Mouse (Mus musculus) naive thymus-derived CD4-positive, alpha-beta T cell, adult 2 months (primary cell): Measurements from ENCODE around the gene Cyba.
A peak's percentile ranks its signal among the peaks of the same experiment; 100 is the strongest.

Source experiments
- DNase-seq: peaks from one replicate; pipeline ENCODE4 v3.0.0-alpha.2; 2011; ENCODE audit warnings: low read depth

The Cyba gene

GRCm38 (mm10) chr8:122451161-122451703 is 18.5 kb upstream of the Cyba start:
- DNase-seq: no peak

GRCm38 (mm10) chr8:122445203-122445602 is 12.5 kb upstream of the Cyba start:
- no peak for DNase-seq

GRCm38 (mm10) chr8:122444058-122444748 is 11.5 kb upstream of the Cyba start:
- DNase-seq: peak; percentile 85

GRCm38 (mm10) chr8:122443262-122444006 is 10.7 kb upstream of the Cyba start, which contains the start of gene Mvd:
Gene Mvd, minus strand, starts transcription at chr8:122443422.
- DNase-seq: peak; percentile 99

GRCm38 (mm10) chr8:122442781-122443180 is 10.1 kb upstream of the Cyba start:
- DNase-seq: no peak

GRCm38 (mm10) chr8:122442356-122442755 is 9.6 kb upstream of the Cyba start:
- DNase-seq: no peak

- DNase-seq: no peak
These were observed 8.6 kb upstream of the Cyba start for GRCm38 (mm10) chr8:122441326-122441725.

GRCm38 (mm10) chr8:122439336-122439735 is 6.6 kb upstream of the Cyba start:
- no peak for DNase-seq

- DNase-seq: peak; percentile 65
These were observed 5.1 kb upstream of the Cyba start for GRCm38 (mm10) chr8:122437708-122438331.

GRCm38 (mm10) chr8:122436586-122437125 is 3.9 kb upstream of the Cyba start:
- no peak for DNase-seq

GRCm38 (mm10) chr8:122436146-122436545 is 3.4 kb upstream of the Cyba start:
- DNase-seq: no peak

GRCm38 (mm10) chr8:122435375-122435774 is 2.6 kb upstream of the Cyba start:
- DNase-seq: peak; percentile 61

GRCm38 (mm10) chr8:122433269-122433905 is 657 bp upstream of the Cyba start:
- DNase-seq: no peak

- DNase-seq: peak; percentile 48
These were observed 862 bp downstream of the Cyba start for GRCm38 (mm10) chr8:122431694-122432442.

GRCm38 (mm10) chr8:122430646-122431045 is 2.1 kb downstream of the Cyba start:
- no peak for DNase-seq

- DNase-seq: no peak
These were observed 2.6 kb downstream of the Cyba start for GRCm38 (mm10) chr8:122430058-122430636.

- DNase-seq: no peak
These were observed 4.6 kb downstream of the Cyba start for GRCm38 (mm10) chr8:122428163-122428562.

- DNase-seq: no peak
These were observed 5.1 kb downstream of the Cyba start for GRCm38 (mm10) chr8:122427607-122428006.

- no peak for DNase-seq
These were observed 6.6 kb downstream of the Cyba start for GRCm38 (mm10) chr8:122426145-122426544.

GRCm38 (mm10) chr8:122423659-122424058 is 9.1 kb downstream of the Cyba start:
- no peak for DNase-seq

GRCm38 (mm10) chr8:122423217-122423616 is 9.5 kb downstream of the Cyba start:
- no peak for DNase-seq
